Mouse (Mus musculus) forebrain, postnatal 0 days (tissue): ENCODE data around the gene Hspd1. TPM values are rescaled to one million over a fixed set of nuclear protein-coding genes. Genes with fewer than 3 reads are reported as not detected.

Experiments used
- ATAC-seq: fragments of 200-750 bp; cut with Nextera tagmentation; 2 replicates; pipeline ENCODE4 v1.8.0; 2017; ENCODE audit warnings: mild to moderate bottlenecking, moderate library complexity
- DNase-seq: peaks from one replicate; pipeline ENCODE4 v3.0.0-alpha.2; 2015
- H3K27ac ChIP-seq: fragments of 300-500 bp; sonication (generic); 2 replicates; pipeline ENCODE4 v1.5.1; 2014; ENCODE audit warnings: low read depth, mild to moderate bottlenecking, antibody characterized with exemption, low read length, moderate library complexity, mixed read lengths
- H3K27me3 ChIP-seq: fragments of 300-500 bp; sonication (generic); 2 replicates; pipeline ENCODE4 v1.6.1; 2014; ENCODE audit warnings: mild to moderate bottlenecking, low read length, mixed read lengths; ENCODE audit not compliant: insufficient read depth
- H3K36me3 ChIP-seq: fragments of 300-500 bp; sonication (generic); 2 replicates; pipeline ENCODE4 v1.6.1; 2014; ENCODE audit warnings: mild to moderate bottlenecking, moderate library complexity; ENCODE audit not compliant: insufficient read depth
- H3K4me1 ChIP-seq: fragments of 300-500 bp; sonication (generic); 2 replicates; pipeline ENCODE4 v1.6.1; 2014; ENCODE audit warnings: antibody characterized with exemption; ENCODE audit not compliant: insufficient read depth
- H3K4me2 ChIP-seq: fragments of 300-500 bp; sonication (generic); 2 replicates; pipeline ENCODE4 v1.6.1; 2014; ENCODE audit warnings: low read depth, mild to moderate bottlenecking, moderate library complexity
- H3K4me3 ChIP-seq: fragments of 300-500 bp; sonication (generic); 2 replicates; pipeline ENCODE4 v1.5.1; 2014; ENCODE audit warnings: low read depth, low read length, mixed read lengths
- H3K9ac ChIP-seq: fragments of 300-500 bp; sonication (generic); 2 replicates; pipeline ENCODE4 v1.6.1; 2014; ENCODE audit warnings: mild to moderate bottlenecking
- H3K9me3 ChIP-seq: fragments of 300-500 bp; sonication (generic); 2 replicates; pipeline ENCODE4 v1.6.1; 2016; ENCODE audit warnings: low read length
- CTCF ChIP-seq: sonication (generic); IDR thresholded peaks from 2 replicates; pipeline ENCODE4 v1.5.1; 2016; ENCODE audit warnings: antibody characterized with exemption, control low read depth, low read depth
- WGBS: fragments of 180-500 bp; shearing (Covaris S2); extraction: QIAGEN DNeasy Blood & Tissue Kit; methylation state at CpG from one replicate; pipeline ENCODE4 v1.1.7; 2014; 5-methylcytosine and 5-hydroxymethylcytosine counted together
- polyA plus RNA-seq: library from polyadenylated mRNA; unstranded; fragments of >200 nt; fragmentation: Nextera tagmentation; extraction: Ambion mirVana; gene quantifications from 2 replicates; pipeline ENCODE4 v1.2.1, GENCODE M21; 2015
- total RNA-seq: library from RNA; depleted of rRNA; stranded (reverse); fragments of >200 nt; gene quantifications from 2 replicates; pipeline ENCODE4 v1.2.3, GENCODE M21; 2014; rRNA removed

The Hspd1 gene
- total and polyA plus RNA-seq, 2 experiments from 2014 or later, result 162 to 238 TPM

DNA sequence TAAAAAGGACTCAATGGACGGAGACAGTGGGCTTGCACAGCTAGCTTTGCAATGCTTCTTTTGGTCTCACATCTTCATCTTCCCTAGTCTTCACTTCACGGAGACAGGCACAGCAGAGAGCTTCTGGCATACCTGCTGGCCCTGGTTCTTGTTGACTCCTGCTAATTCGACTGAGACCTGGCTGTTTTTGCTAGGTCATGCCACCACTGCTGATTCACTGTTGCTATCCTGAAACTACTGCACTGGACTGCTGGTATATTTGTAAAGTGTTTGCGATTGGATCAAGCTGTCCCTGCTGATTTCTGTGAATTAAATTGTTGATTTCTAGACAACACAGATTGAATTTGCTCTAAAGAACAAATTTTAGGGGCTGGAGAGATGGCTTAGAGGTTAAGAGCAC is 46.4 kb downstream of the Hspd1 start:
- DNase-seq, result no peak
- no peak overlapping the region for H3K4me3 ChIP-seq
- WGBS, result 92% methylated on average over 4 of the region's 4 CpGs

GRCm38 (mm10) chr1:55039944-55040343 is 48.1 kb downstream of the Hspd1 start:
- Histone ChIP-seq H3K4me1 (no peaks in the 10 kb centered on the region), H3K9me3 (0 out of 2 replicates have a peak, but pooled peaks cover 5% of the 10 kb centered on the region), H3K27me3 (no peaks in the 10 kb centered on the region), H3K9ac (no peak overlapping the region), H3K36me3 (no peaks in the 10 kb centered on the region), H3K27ac (no peak overlapping the region), H3K4me3 (no peak overlapping the region), H3K4me2 (no peak overlapping the region)
- TF ChIP-seq CTCF, result no peak
- DNase-seq, result no peak
- WGBS, result 90% methylated on average over 1 of the region's 1 CpGs
- no peak for ATAC-seq

More for the DNA sequence above, 46.4 kb downstream of the Hspd1 start:
- Histone ChIP-seq H3K9me3 (0 out of 2 replicates have a peak, but pooled peaks cover 5% of the 10 kb centered on the region), H3K36me3 (no peaks in the 10 kb centered on the region), H3K4me1 (no peaks in the 10 kb centered on the region), H3K27me3 (no peaks in the 10 kb centered on the region), H3K9ac (no peak overlapping the region), H3K4me2 (no peak overlapping the region), H3K27ac (no peak overlapping the region)
- no peak for TF ChIP-seq CTCF
- ATAC-seq, result no peak

GRCm38 (mm10) chr1:55031026-55031779 is 56.8 kb downstream of the Hspd1 start:
- Histone ChIP-seq H3K4me3 (no peak overlapping the region), H3K9me3 (no peaks in the 10 kb centered on the region), H3K27me3 (no peaks in the 10 kb centered on the region), H3K9ac (no peak overlapping the region), H3K4me2 (no peak overlapping the region), H3K27ac (no peak overlapping the region), H3K4me1 (no peaks in the 10 kb centered on the region), H3K36me3 (no peaks in the 10 kb centered on the region)
- ATAC-seq (no peak), DNase-seq (no peak)
- no peak for TF ChIP-seq CTCF

GRCm38 (mm10) chr1:55029446-55029845 is 58.6 kb downstream of the Hspd1 start:
- DNase-seq, result no peak
- Histone ChIP-seq H3K36me3 (no peaks in the 10 kb centered on the region), H3K4me3 (no peak overlapping the region), H3K4me2 (no peak overlapping the region), H3K27me3 (no peaks in the 10 kb centered on the region), H3K9ac (no peak overlapping the region), H3K4me1 (peaks cover 7% of the 10 kb centered on the region; the same call in 1 of the 2 replicates), H3K9me3 (no peaks in the 10 kb centered on the region), H3K27ac (no peak overlapping the region)
- 71% methylated on average over 4 of the region's 4 CpGs for WGBS
- no peak for ATAC-seq
- TF ChIP-seq CTCF, result no peak

- 90% methylated on average over 11 of the region's 11 CpGs for WGBS
- H3K4me2 ChIP-seq, result no peak overlapping the region
- ATAC-seq (no peak), DNase-seq (no peak)
- no peak for TF ChIP-seq CTCF
- H3K36me3 ChIP-seq, result no peaks in the 10 kb centered on the region
- H3K9me3 ChIP-seq, result no peaks in the 10 kb centered on the region
- H3K4me1 ChIP-seq, result peaks cover 7% of the 10 kb centered on the region; the same call in 1 of the 2 replicates
- H3K27ac ChIP-seq, result no peak overlapping the region
- no peak overlapping the region for H3K9ac ChIP-seq
- H3K4me3 ChIP-seq, result no peak overlapping the region
- H3K27me3 ChIP-seq, result no peaks in the 10 kb centered on the region
Measured at GRCm38 (mm10) chr1:55028512-55029249, 59.4 kb downstream of the Hspd1 start.

GRCm38 (mm10) chr1:55027966-55028365 is 60.1 kb downstream of the Hspd1 start:
- DNase-seq, result no peak
- TF ChIP-seq CTCF, result no peak
- H3K36me3 ChIP-seq, result no peaks in the 10 kb centered on the region
- WGBS, result 87% methylated on average over 1 of the region's 1 CpGs
- H3K4me2 ChIP-seq, result peak overlapping the region; percentile 48; the same call in 1 of the 2 replicates
- H3K27me3 ChIP-seq, result no peaks in the 10 kb centered on the region
- peak overlapping the region; percentile 95; the same call in 1 of the 2 replicates for H3K9ac ChIP-seq
- no peaks in the 10 kb centered on the region for H3K9me3 ChIP-seq
- no peak overlapping the region for H3K27ac ChIP-seq
- ATAC-seq, result no peak
- peaks cover 7% of the 10 kb centered on the region; the same call in 1 of the 2 replicates for H3K4me1 ChIP-seq
- H3K4me3 ChIP-seq, result peak overlapping the region; percentile 80; the same call in 1 of the 2 replicates

Other genes with a start within 250 kb of the Hspd1 start
- gene Ankrd44, start 161.9 kb downstream of the Hspd1 start, total RNA-seq, result 47.2 and 88.1 TPM in 2 replicates
- gene Ankrd44, start 161.9 kb downstream of the Hspd1 start, polyA plus RNA-seq, result 7.2 and 12.8 TPM in 2 replicates
- gene Sf3b1, start 60.8 kb downstream of the Hspd1 start, total RNA-seq, result 242 and 311 TPM in 2 replicates
- gene Sf3b1, start 60.8 kb downstream of the Hspd1 start, polyA plus RNA-seq, result 289 and 308 TPM in 2 replicates
- 26.1 and 28.9 TPM in 2 replicates for gene Coq10b, start 35.5 kb downstream of the Hspd1 start, total RNA-seq
- gene Coq10b, start 35.5 kb downstream of the Hspd1 start, polyA plus RNA-seq, result 25.8 and 27.0 TPM in 2 replicates
- 124 and 182 TPM in 2 replicates for gene Hspe1, start 111 bp downstream of the Hspd1 start, total RNA-seq
- gene Hspe1, start 111 bp downstream of the Hspd1 start, polyA plus RNA-seq, result 257 and 295 TPM in 2 replicates
- 94.8 and 95.9 TPM in 2 replicates for gene Mob4, start 43.0 kb upstream of the Hspd1 start, total RNA-seq
- 141 and 155 TPM in 2 replicates for gene Mob4, start 43.0 kb upstream of the Hspd1 start, polyA plus RNA-seq
- 10.1 and 10.9 TPM in 2 replicates for gene Rftn2, start 138.5 kb upstream of the Hspd1 start, total RNA-seq
- 7.9 and 12.4 TPM in 2 replicates for gene Rftn2, start 138.5 kb upstream of the Hspd1 start, polyA plus RNA-seq
- 11.5 and 13.1 TPM in 2 replicates for gene Mars2, start 148.9 kb upstream of the Hspd1 start, total RNA-seq
- gene Mars2, start 148.9 kb upstream of the Hspd1 start, polyA plus RNA-seq, result 2.3 and 2.5 TPM in 2 replicates